ENCODE assay signal across 8 mouse cellular contexts in genomic region chr7:118983961-118984360, GRCm38 (mm10). TPM values are rescaled to one million over a fixed set of nuclear protein-coding genes. Genes with fewer than 3 reads are reported as not detected.
DNase-seq lines count a peak whose midpoint lies in the region; ATAC-seq and TF ChIP-seq lines count a peak whose summit lies in the region.

No protein-coding gene starts in this region.

- no peak overlapping the region for H3K4me3 ChIP-seq in liver, embryonic 13.5 days (replicated peaks)
- no peak overlapping the region for H3K4me3 ChIP-seq in liver, postnatal 0 days (ENCODE audit: low read depth, low read length)

- H3K27me3 ChIP-seq in liver, embryonic 13.5 days = no peaks in the 10 kb centered on the region
- no peaks in the 10 kb centered on the region for H3K27me3 ChIP-seq in liver, postnatal 0 days (ENCODE audit: insufficient read depth, low read length)

- no peak overlapping the region for H3K9ac ChIP-seq in liver, embryonic 13.5 days
- H3K9ac ChIP-seq in liver, postnatal 0 days (replicated peaks) = no peak overlapping the region

- 0 out of 2 replicates have a peak, but pooled peaks have one; percentile 29 for ATAC-seq in liver, embryonic 13.5 days (ENCODE audit: low read depth)
- ATAC-seq in liver, postnatal 0 days = no peak
- ATAC-seq in megakaryocyte progenitor cell, adult 5-6 weeks (replicated peaks; ENCODE audit: poor library complexity) = no peak

- H3K4me2 ChIP-seq in liver, embryonic 13.5 days = no peak overlapping the region
- no peak overlapping the region for H3K4me2 ChIP-seq in liver, postnatal 0 days (ENCODE audit: low read depth, low read length)

- H3K4me1 ChIP-seq in liver, embryonic 13.5 days (replicated peaks) = no peaks in the 10 kb centered on the region
- 0 out of 2 replicates have a peak, but pooled peaks cover 2% of the 10 kb centered on the region for H3K4me1 ChIP-seq in liver, postnatal 0 days (ENCODE audit: insufficient read depth)

- whole genome bisulfite sequencing in liver, embryonic 13.5 days (ENCODE audit: insufficient replicate concordance) = 73% methylated on average over 19 of the region's 19 CpGs
- 78% methylated on average over 19 of the region's 19 CpGs for WGBS in liver, postnatal 0 days (ENCODE audit: insufficient replicate concordance)

- no peaks in the 10 kb centered on the region for H3K36me3 ChIP-seq in liver, embryonic 13.5 days
- H3K36me3 ChIP-seq in liver, postnatal 0 days (replicated peaks; ENCODE audit: insufficient read depth, low read length) = no peaks in the 10 kb centered on the region

- no peak overlapping the region for H3K27ac ChIP-seq in liver, embryonic 13.5 days
- no peak overlapping the region for H3K27ac ChIP-seq in liver, postnatal 0 days (ENCODE audit: low read depth)

- no peaks in the 10 kb centered on the region for H3K9me3 ChIP-seq in liver, embryonic 13.5 days (replicated peaks)
- no peaks in the 10 kb centered on the region for H3K9me3 ChIP-seq in liver, postnatal 0 days (ENCODE audit: low read length)

- no peak for DNase-seq in liver, embryonic 13.5 days
- no peak for DNase-seq in liver, postnatal 0 days
- peak; percentile 92 for DNase-seq in cerebellum, adult 11 months
- DNase-seq in gastrocnemius, postnatal 25 days = peak; percentile 76
- DNase-seq in layer of hippocampus, postnatal 36 days = peak; percentile 83 to 87
- no peak for DNase-seq in spleen, postnatal 14 days (ENCODE audit: low spot score in 2 of 2)
- no peak for DNase-seq in T-cell, adult 2 months (ENCODE audit: low spot score)

- no peak for TF ChIP-seq EP300 in liver, postnatal 0 days (IDR thresholded peaks at IDR 0.05; ENCODE audit: low read depth)

- no peak for TF ChIP-seq CTCF in liver, postnatal 0 days (IDR thresholded peaks at IDR 0.05; ENCODE audit: low read depth)

RNA-seq across cellular contexts. Expression of gene Gprc5b, which starts 11.1 kb away (rescaled TPM):
- polyA plus RNA-seq in liver, embryonic 13.5 days (2015; fragmentation: Nextera tagmentation; extraction: Ambion mirVana) = 0.20 and 0.37 TPM in 2 replicates
- polyA plus RNA-seq in liver, postnatal 0 days (2015; fragmentation: Nextera tagmentation; extraction: Ambion mirVana) = 0.20 and 0.33 TPM in 2 replicates
- 10 to 100 TPM; 12.3 to 16.7 TPM for total RNA-seq in gastrocnemius, postnatal 25 days (2021)
- total RNA-seq in layer of hippocampus, postnatal 36 days (2021) = 100 to 1,000 TPM; 122 to 123 TPM
- total RNA-seq in megakaryocyte progenitor cell, adult 5-6 weeks (2015) = 0.71 and 3.3 TPM in 2 replicates
- 0.47 and 1.2 TPM in 2 replicates for total RNA-seq in megakaryocyte progenitor cell, adult 5-6 weeks (2017)

Comparison
In these comparisons a context has a peak if more than half of its experiments do, and no peak if none do; other contexts are left out.
1. DNase-seq: peak in cerebellum, adult 11 months (single experiment), gastrocnemius, postnatal 25 days (single experiment) and layer of hippocampus, postnatal 36 days (2 of 2); none in liver, embryonic 13.5 days (single experiment), liver, postnatal 0 days (single experiment), spleen, postnatal 14 days (0 of 2) and T-cell, adult 2 months (single experiment).
2. RNA of gene Gprc5b, which starts 11.1 kb away (total RNA-seq): 122 to 123 TPM in layer of hippocampus, postnatal 36 days; 12.3 to 16.7 TPM in gastrocnemius, postnatal 25 days and 0.47 to 3.3 TPM in megakaryocyte progenitor cell, adult 5-6 weeks; every median in the first group is over 4 times any median in the second.